Mouse (Mus musculus) small intestine, adult 2 months (tissue): ENCODE measurements at regions not wholly inside any gene's neighbourhood (a gene's known extent, or its start where the extent isn't known, plus 50 kb on each side); places are given as distances from the start of the nearest gene placed in this dataset.

Source experiments
- CTCF ChIP-seq: fragments of 200-500 bp; IDR thresholded peaks from 2 replicates; pipeline ENCODE4 v1.5.1; 2012; ENCODE audit warnings: low read depth, mild to moderate bottlenecking, control low read depth, inconsistent platforms, low read length, moderate library complexity, mixed read lengths; ENCODE audit not compliant: insufficient replicate concordance, insufficient read length; ENCODE audit errors: extremely low read depth
- POLR2A ChIP-seq: fragments of 200-500 bp; IDR thresholded peaks from 2 replicates; pipeline ENCODE4 v1.6.1; 2012; ENCODE audit warnings: low read depth, mild to moderate bottlenecking, control low read depth, inconsistent platforms, low read length, moderate library complexity

DNA sequence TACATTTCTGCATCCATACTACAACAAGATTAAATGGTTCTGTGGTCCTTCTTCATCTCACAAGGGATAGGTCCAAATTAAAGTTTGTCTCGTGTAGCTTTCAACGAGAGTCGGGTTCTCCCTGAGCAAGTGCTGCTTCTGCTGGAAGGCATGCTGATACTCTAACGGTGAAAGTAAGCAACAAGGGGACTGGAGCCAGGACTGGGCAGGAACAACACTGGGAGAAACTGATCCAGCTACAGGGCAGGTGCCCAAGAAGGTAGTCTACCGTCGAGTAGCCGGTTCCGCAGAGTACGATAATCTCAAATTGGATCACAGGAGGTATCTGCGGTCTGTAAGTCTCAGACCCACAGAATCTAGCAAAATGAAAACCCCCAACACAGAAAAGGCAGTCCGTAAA lies 74.2 kb upstream of the Atp2b1 start:
- no peak for TF ChIP-seq POLR2A
- no peak for TF ChIP-seq CTCF
